Mouse (Mus musculus): Measurements from ENCODE around the gene Cldn14. TPM values are rescaled to one million over a fixed set of nuclear protein-coding genes. Genes with fewer than 3 reads are reported as not detected.

Gene Cldn14
- total RNA-seq, 2 experiments from 2014 or later, result not detected

GRCm38 (mm10) chr16:93877612-93878380 lies 130.8 kb downstream of the Cldn14 start:
- intact Hi-C loops (cut with DNase I), result no loop called here
- DNase-seq (ENCODE audit: low spot score), result no peak

DNA sequence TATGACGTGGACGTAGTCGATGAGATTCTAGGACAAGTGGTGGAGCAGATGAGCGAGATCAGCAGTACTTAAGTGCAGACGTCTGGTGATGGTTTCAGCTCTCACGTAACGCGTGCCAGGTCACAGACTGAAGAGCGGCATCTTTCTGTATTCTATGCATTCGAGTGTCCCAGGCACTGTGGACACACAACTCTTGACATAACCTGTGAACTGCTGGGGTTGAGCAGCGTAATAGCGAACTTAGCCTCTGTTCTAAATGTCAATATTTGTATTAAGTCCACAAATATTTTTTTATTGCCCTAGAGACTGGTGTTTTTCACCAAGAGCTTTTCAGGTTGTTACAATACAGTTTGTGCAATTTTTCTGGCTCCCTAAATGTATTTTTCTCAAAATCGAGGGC lies 133.8 kb downstream of the Cldn14 start:
- no peak for DNase-seq (ENCODE audit: low spot score)
- intact Hi-C loops (cut with DNase I), result no loop called here

Other genes with a start within 250 kb of the Cldn14 start
- 10 to 100 TPM; 16.9 to 21.0 TPM for gene Morc3, start 176.7 kb downstream of the Cldn14 start, total RNA-seq (2021)
- gene Chaf1b, start 124.9 kb downstream of the Cldn14 start, total RNA-seq (2021), result 1 to 10 TPM in 1 of 2 experiments, under 1 TPM in 1; 0.91 to 1.3 TPM
- not detected for gene Sim2, start 76.1 kb upstream of the Cldn14 start, total RNA-seq (2021)